Mouse (Mus musculus): ENCODE data around the gene Sgpp2. TPM values are rescaled to one million over a fixed set of nuclear protein-coding genes. Genes with fewer than 3 reads are reported as not detected.
A peak's percentile ranks its signal among the peaks of the same experiment; 100 is the strongest.

The Sgpp2 gene
- polyA plus RNA-seq, 1 experiment from 2014 or later, result 0.37 TPM

DNA sequence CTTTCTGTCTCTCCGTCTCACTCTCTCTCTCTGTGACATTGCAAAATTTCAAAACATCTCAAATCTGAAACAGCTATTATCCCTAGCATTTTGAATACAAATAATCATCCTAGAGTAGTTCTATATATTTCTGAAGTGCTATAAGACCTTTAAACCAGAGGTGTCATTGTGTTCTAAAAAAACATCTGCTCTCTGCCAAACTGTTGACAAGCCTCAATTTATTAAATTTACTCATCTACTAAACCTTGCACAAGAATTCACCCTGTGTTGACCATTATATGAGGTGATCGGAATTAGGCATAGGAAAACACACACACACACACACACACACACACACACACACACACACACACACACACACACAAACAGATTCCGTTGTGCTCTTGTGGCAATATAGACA is 64.9 kb downstream of the Sgpp2 start:
- no peak overlapping the region for H3K4me2 ChIP-seq
- peaks cover 13% of the 10 kb centered on the region for H3K9me3 ChIP-seq (replicated peaks)
- H3K9ac ChIP-seq, result no peak overlapping the region
- H3K27me3 ChIP-seq, result no peaks in the 10 kb centered on the region
- peaks cover 16% of the 10 kb centered on the region for H3K4me1 ChIP-seq
- no peak overlapping the region for H3K27ac ChIP-seq
- ATAC-seq, result no peak
- no peaks in the 10 kb centered on the region for H3K36me3 ChIP-seq (ENCODE audit: poor library complexity, severe bottlenecking)
- no peak overlapping the region for H3K4me3 ChIP-seq
- WGBS, result 94% methylated on average over 3 of the region's 3 CpGs

DNA sequence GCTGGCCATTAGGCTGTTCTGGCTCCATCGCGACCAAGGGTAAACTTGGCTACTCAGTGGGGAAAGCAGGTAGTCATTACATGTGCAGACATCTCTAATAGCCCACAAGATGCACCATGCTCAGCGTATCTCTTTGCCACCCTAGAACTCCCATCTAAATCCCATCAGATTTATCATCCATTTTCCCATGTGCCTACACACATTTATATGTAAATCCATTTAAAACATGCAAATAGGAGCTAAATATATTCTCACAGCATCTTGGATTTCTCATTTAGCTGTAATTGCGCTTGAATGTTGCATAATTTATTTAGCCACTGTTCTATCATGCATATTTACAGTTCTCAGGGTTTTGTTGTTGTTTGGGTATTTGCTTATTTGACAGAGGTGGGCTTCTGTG is 70.8 kb downstream of the Sgpp2 start:
- Histone ChIP-seq H3K9me3 (replicated peaks) (no peaks in the 10 kb centered on the region), H3K27ac (no peak overlapping the region), H3K27me3 (no peaks in the 10 kb centered on the region), H3K4me2 (no peak overlapping the region), H3K9ac (no peak overlapping the region), H3K4me3 (no peak overlapping the region), H3K4me1 (no peaks in the 10 kb centered on the region), H3K36me3 (ENCODE audit: poor library complexity, severe bottlenecking) (no peaks in the 10 kb centered on the region)
- ATAC-seq, result 0 out of 2 replicates have a peak, but pooled peaks have one; percentile 16
- WGBS, result 83% methylated on average over 4 of the region's 4 CpGs

DNA sequence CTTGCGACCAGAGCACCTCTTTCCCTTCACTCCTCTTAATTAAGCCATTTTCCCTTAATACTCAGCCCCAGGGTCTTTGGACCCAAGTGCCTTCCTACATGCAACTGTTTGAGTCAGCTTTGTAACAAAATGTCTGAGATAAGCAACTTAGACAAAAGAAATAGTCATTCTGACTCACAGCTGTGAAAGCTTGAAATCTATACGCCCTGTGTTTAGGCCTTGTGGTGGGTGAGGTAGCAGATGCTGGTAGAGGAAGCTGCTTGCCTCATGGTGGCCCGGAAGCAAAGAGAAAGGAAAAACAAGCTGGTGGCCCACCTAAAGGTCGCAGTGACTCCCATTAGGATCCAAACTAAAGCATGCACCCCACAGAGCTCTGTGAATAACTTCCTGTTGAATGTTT is 77.7 kb downstream of the Sgpp2 start:
- Histone ChIP-seq H3K27me3 (no peaks in the 10 kb centered on the region), H3K4me2 (no peak overlapping the region), H3K27ac (no peak overlapping the region), H3K9ac (no peak overlapping the region), H3K9me3 (replicated peaks) (no peaks in the 10 kb centered on the region), H3K36me3 (ENCODE audit: poor library complexity, severe bottlenecking) (no peaks in the 10 kb centered on the region), H3K4me1 (no peaks in the 10 kb centered on the region), H3K4me3 (no peak overlapping the region)
- ATAC-seq, result no peak
- 41% methylated on average over 4 of the region's 4 CpGs for WGBS

DNA sequence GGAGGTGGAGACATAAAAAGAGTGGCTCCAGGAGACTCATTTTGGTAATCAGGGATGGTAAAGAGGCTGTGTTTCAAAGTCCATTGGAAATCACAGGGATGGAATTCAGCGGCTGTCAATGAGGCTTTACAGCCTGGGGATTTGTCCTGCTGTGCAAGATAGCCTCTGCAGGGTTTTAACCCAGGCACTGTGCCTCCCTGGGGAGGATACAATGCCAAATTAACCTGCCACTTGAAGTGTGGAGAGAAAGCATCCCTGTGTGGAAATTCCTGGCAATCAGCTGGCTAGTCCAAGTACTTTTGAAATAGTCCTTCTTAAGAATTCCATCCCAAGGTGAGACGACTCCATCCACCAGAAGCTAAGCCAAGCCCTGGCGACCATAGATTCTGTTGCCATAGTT is 78.7 kb downstream of the Sgpp2 start:
- Histone ChIP-seq H3K4me3 (no peak overlapping the region), H3K27me3 (no peaks in the 10 kb centered on the region), H3K9ac (no peak overlapping the region), H3K9me3 (replicated peaks) (no peaks in the 10 kb centered on the region), H3K4me1 (no peaks in the 10 kb centered on the region), H3K27ac (no peak overlapping the region), H3K4me2 (no peak overlapping the region), H3K36me3 (ENCODE audit: poor library complexity, severe bottlenecking) (no peaks in the 10 kb centered on the region)
- ATAC-seq, result no peak
- 2% methylated on average over 3 of the region's 3 CpGs for WGBS

DNA sequence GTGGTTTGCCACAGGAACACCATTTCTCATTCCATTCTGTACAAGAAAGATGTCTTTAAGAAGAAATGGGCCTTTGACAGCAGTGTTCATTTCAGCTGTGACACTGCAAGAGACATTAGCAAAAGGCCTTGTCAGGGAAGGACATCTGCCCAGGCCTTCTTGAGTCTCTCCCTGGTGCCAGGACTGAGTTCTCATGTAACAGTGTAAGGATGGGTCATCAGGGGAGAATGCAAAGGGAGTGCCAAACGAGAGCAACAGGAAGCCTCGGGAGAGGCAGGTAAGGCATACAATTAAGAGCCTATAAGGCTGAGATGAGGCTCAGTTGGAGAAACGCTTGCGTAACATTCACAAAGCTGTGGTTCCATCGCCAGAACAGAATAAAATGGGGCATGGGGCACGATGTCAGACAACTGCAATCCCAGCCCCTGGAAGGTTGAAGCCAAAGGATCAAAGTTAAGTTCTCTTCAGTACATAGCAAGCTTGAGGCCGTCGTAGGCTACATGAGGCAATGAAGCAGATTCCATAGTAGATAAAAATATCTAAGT is 85.1 kb downstream of the Sgpp2 start:
- no peak for ATAC-seq
- H3K9ac ChIP-seq, result no peak overlapping the region
- H3K9me3 ChIP-seq (replicated peaks), result no peaks in the 10 kb centered on the region
- 70% methylated on average over 8 of the region's 8 CpGs for WGBS
- peaks cover 6% of the 10 kb centered on the region; the same call in 1 of the 2 replicates for H3K4me1 ChIP-seq
- H3K4me3 ChIP-seq, result no peak overlapping the region
- no peak overlapping the region for H3K4me2 ChIP-seq
- no peaks in the 10 kb centered on the region for H3K27me3 ChIP-seq
- no peaks in the 10 kb centered on the region for H3K36me3 ChIP-seq (ENCODE audit: poor library complexity, severe bottlenecking)
- H3K27ac ChIP-seq, result no peak overlapping the region

DNA sequence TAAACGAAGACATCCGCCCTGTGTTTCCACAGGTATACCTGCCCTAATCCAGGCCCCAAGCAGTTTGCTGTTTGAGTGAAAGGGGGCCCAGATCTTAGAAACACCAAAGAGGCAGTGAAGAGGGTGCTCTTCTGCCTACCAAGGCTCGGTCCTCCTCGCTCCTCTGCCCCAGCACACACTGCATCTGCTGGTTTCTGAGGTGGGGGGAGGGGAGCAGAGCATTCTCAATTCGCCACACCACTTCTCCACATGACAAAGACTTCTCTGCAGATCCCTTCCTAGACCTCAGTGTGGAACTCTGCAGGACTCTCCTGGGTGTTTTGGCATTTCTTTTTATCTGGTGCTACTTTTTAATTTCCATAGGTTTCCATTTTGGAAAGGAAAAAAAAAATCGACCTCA is 85.6 kb downstream of the Sgpp2 start:
- H3K27ac ChIP-seq, result no peak overlapping the region
- H3K4me3 ChIP-seq, result no peak overlapping the region
- H3K27me3 ChIP-seq, result no peaks in the 10 kb centered on the region
- no peak for ATAC-seq
- no peak overlapping the region for H3K9ac ChIP-seq
- no peak overlapping the region for H3K4me2 ChIP-seq
- H3K9me3 ChIP-seq (replicated peaks), result no peaks in the 10 kb centered on the region
- peaks cover 6% of the 10 kb centered on the region; the same call in 1 of the 2 replicates for H3K4me1 ChIP-seq
- no peaks in the 10 kb centered on the region for H3K36me3 ChIP-seq (ENCODE audit: poor library complexity, severe bottlenecking)
- WGBS, result 39% methylated on average over 6 of the region's 6 CpGs

DNA sequence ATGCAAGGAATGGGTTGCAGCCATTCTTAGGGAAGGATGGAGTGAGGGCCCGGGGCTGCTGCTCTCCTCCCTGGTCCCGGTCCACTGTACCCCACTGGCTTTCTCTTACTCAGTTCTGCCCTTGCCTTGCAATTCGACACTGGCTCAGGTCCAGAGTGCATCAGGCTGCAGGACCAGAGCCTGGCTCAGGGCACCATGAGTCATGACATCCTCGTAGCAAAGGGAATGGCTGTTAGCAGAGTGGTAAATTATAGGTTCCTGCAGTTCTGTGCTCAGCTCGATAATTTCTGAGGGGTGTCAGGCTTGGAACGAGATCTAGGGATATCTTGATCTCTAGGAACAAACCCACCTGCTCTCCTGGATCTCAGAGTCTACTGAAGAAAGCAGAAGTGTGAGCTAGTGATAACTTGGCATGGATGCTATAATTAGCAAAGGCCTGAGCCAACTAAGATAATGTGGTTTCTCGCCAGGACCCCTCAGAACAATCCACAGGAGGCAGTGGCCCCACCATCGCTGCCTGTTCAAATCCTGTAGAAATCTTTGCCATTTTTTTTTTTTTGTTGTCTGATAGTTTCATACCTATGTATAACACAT is 86.3 kb downstream of the Sgpp2 start:
- no peaks in the 10 kb centered on the region for H3K27me3 ChIP-seq
- H3K4me2 ChIP-seq, result no peak overlapping the region
- H3K36me3 ChIP-seq (ENCODE audit: poor library complexity, severe bottlenecking), result no peaks in the 10 kb centered on the region
- WGBS, result 61% methylated on average over 8 of the region's 8 CpGs
- ATAC-seq, result no peak
- H3K27ac ChIP-seq, result no peak overlapping the region
- no peaks in the 10 kb centered on the region for H3K9me3 ChIP-seq (replicated peaks)
- no peak overlapping the region for H3K9ac ChIP-seq
- no peak overlapping the region for H3K4me3 ChIP-seq
- H3K4me1 ChIP-seq, result peaks cover 6% of the 10 kb centered on the region; the same call in 1 of the 2 replicates

DNA sequence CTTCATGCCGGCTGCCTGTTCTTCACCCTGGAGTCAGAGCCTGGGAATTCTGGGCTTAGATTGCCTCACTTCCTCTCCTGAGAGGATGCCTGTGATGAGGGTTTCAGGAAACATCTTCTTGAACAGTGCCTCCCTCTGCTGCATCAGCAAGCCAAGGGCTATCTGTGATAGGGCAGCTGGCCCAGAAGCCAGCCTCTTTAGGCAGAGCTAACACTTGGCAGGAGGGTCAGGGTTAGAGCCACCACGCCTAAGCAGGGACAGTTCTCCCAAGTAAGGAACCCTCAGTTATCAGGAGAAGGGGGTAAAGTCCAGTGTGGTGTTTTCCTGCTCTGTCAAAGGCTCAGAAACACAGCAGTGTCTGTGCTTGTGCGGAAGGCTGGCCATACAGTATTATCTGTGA is 89.6 kb downstream of the Sgpp2 start:
- H3K4me2 ChIP-seq, result no peak overlapping the region
- ATAC-seq, result no peak
- no peaks in the 10 kb centered on the region for H3K36me3 ChIP-seq (ENCODE audit: poor library complexity, severe bottlenecking)
- no peak overlapping the region for H3K27ac ChIP-seq
- H3K9ac ChIP-seq, result no peak overlapping the region
- no peak overlapping the region for H3K4me3 ChIP-seq
- H3K27me3 ChIP-seq, result no peaks in the 10 kb centered on the region
- peaks cover 6% of the 10 kb centered on the region; the same call in 1 of the 2 replicates for H3K4me1 ChIP-seq
- WGBS, result 84% methylated on average over 3 of the region's 3 CpGs
- no peaks in the 10 kb centered on the region for H3K9me3 ChIP-seq (replicated peaks)

DNA sequence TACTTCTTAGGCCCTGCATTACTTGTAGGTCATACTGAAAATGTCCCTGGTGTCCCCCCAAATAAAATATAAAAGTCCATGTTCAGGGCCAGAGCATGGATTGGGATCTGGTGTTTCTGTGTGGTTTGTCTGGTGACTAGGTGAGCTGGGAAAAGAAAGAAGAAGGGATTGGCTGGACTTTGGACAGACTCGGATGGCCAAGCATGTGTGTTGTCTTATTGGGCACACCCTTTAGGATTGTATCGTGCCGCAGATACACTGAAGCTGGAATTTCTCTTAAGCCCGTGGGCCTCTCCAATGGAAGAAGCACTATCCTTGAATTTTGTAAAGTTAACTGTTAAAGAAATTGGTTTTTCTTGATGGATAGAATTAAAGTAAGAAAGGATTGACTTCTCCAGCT is 91.3 kb downstream of the Sgpp2 start:
- H3K4me3 ChIP-seq, result no peak overlapping the region
- no peaks in the 10 kb centered on the region for H3K36me3 ChIP-seq (ENCODE audit: poor library complexity, severe bottlenecking)
- H3K27ac ChIP-seq, result no peak overlapping the region
- no peak overlapping the region for H3K9ac ChIP-seq
- WGBS, result 98% methylated on average over 4 of the region's 4 CpGs
- no peaks in the 10 kb centered on the region for H3K9me3 ChIP-seq (replicated peaks)
- no peak for ATAC-seq
- H3K27me3 ChIP-seq, result no peaks in the 10 kb centered on the region
- H3K4me2 ChIP-seq, result no peak overlapping the region
- peaks cover 2% of the 10 kb centered on the region; the same call in 1 of the 2 replicates for H3K4me1 ChIP-seq

DNA sequence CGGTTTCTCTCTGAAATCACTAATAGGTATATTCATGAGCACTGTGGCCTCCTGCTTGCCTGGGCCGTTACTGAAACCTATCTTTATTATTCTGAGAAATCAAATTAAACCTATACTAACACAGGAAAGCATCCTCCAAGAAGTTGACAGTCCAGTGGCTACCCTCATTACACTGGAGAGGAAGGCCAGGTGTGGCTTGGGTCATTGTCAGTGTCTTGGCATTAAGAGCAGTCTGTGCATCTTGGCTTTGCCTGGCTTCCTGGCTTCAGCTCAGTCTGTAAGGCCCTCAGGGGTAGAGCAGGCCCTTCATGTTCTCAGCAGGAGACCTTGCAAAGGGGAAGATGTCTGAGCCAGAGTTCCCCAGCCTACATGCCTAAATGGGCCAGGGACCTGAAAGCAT is 99.3 kb downstream of the Sgpp2 start:
- 83% methylated on average over 2 of the region's 2 CpGs for WGBS
- Histone ChIP-seq H3K9me3 (replicated peaks) (no peaks in the 10 kb centered on the region), H3K27me3 (no peaks in the 10 kb centered on the region), H3K36me3 (ENCODE audit: poor library complexity, severe bottlenecking) (peaks cover 2% of the 10 kb centered on the region; the same call in 1 of the 2 replicates), H3K27ac (no peak overlapping the region), H3K4me2 (no peak overlapping the region), H3K4me1 (no peaks in the 10 kb centered on the region), H3K4me3 (no peak overlapping the region), H3K9ac (no peak overlapping the region)
- ATAC-seq, result no peak

DNA sequence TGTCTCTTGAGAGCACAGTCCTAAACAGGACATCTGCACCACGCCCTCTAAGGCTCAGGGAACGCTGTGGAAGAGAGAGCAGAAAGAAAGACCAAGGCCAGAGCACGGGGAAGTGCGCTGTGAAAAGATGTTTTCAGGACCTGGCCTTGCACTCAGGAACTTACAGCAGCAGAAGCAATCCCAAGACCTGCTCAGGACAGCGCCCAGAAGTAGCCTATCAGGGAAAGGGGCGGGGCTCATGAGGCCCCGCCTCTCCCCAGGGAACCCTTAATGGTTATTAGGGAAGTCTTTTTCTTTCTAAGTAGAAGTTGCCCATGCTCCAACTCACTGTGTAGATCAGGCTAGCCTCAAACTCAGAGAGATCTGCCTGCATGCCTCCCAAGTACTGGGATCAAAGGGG is 102.5 kb downstream of the Sgpp2 start:
- Histone ChIP-seq H3K4me1 (no peaks in the 10 kb centered on the region), H3K9me3 (replicated peaks) (no peaks in the 10 kb centered on the region), H3K27me3 (no peaks in the 10 kb centered on the region), H3K27ac (no peak overlapping the region), H3K4me3 (no peak overlapping the region), H3K4me2 (no peak overlapping the region), H3K36me3 (ENCODE audit: poor library complexity, severe bottlenecking) (peaks cover 10% of the 10 kb centered on the region), H3K9ac (no peak overlapping the region)
- ATAC-seq, result no peak
- WGBS, result 29% methylated on average over 7 of the region's 7 CpGs

DNA sequence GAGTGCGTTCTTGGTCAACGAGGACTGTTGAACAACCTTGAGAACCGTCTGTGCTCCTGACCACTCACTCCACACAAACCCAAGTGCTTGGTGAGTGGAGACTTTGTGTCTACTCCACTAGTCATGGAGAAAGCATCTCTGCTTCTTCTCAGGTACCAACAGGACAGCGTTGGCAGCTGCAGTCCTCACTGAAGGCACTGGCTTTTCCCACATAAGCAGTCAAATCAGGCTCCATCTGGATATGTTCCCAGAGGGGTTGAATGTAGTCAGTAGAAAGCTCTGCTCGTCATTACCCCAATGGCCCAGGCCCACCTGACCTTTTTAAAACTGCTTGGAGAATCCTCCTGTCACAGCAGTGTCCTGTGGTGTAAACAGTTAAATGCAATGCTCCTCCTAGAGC is 104.3 kb downstream of the Sgpp2 start:
- H3K27ac ChIP-seq, result no peak overlapping the region
- no peaks in the 10 kb centered on the region for H3K4me1 ChIP-seq
- H3K9me3 ChIP-seq (replicated peaks), result no peaks in the 10 kb centered on the region
- H3K36me3 ChIP-seq (ENCODE audit: poor library complexity, severe bottlenecking), result peaks cover 14% of the 10 kb centered on the region
- no peak overlapping the region for H3K4me2 ChIP-seq
- ATAC-seq, result no peak
- no peaks in the 10 kb centered on the region for H3K27me3 ChIP-seq
- no peak overlapping the region for H3K4me3 ChIP-seq
- no peak overlapping the region for H3K9ac ChIP-seq
- WGBS, result 92% methylated on average over 5 of the region's 5 CpGs
